Mouse (Mus musculus) layer of hippocampus, adult 9-11 months (tissue): ENCODE results near the gene Gpr156.
"Not testable (repeated sequence)": the region's sequence is repeated elsewhere in the genome, so short reads cannot be mapped to it uniquely, and the experiment has no call there.

Source experiments
- DNase-seq: peaks from one replicate; pipeline ENCODE4 v3.0.0; 2022

Gene Gpr156

DNA sequence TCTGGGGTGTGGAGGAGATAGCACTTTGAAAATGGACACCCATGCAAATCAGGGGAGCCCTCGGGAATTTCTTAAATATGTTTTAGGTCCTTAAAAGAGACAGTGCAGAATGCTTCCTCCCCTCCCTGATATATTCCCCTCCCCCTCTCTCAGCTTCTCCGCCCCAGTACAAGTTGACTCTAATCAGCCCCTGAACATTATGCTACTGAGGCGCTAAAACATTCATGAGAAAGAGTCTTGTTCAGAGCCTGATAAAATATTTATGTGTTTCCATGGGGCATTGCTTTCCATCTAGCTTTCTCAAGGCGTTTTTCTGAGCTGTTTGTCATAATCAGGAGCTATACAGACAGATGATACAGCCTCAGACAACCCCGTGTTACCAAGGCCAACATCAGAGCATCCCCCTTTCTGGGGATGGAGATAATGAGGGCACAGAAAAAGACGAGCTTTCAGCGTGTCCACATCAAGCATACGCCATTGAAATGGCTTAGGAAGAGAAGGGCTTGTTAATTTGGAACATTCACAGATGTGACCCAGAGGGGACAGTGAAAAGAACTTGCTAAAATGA, 4.6 kb downstream of the Gpr156 start:
- DNase-seq, result no peak

DNA sequence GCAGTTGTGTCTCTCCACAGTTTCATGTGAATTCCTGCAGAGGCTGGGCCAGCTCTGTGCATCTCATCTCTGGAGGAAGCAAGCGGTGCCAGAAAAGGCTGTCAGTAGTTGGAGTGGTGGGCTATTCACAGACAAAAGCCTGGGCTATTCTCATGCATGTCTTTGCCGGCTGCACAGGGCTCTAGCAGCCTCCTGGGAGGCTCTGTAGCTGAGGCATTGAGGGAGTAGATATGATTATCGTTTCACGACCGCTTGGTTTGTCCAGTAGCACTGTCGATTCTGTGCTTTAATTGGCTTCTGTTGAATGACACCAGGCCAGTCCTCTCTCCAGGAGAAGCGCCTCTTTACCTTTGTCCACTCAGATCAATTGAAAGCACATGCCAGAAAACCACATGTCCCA, 9.8 kb downstream of the Gpr156 start:
- DNase-seq, result no peak

DNA sequence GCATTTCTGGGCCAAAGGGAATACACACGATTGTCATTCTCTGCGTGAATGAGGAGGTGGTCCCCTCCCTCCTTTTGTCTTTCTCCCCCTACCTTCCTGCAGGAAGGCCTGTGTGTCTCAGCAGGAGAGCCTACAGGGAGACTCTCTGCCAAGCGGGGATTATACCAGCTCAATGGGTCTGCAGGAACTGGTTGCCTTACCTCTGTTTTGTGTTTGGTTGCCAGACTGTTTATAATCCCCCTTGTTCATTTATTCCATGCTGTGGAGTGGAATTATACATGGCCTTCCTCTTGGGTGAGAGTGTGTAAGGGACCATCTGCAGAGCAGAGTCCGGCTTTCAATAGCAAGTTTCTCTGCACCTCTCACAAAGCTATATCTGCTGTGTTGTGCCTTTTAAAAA, 10.8 kb downstream of the Gpr156 start:
- DNase-seq, result no peak

DNA sequence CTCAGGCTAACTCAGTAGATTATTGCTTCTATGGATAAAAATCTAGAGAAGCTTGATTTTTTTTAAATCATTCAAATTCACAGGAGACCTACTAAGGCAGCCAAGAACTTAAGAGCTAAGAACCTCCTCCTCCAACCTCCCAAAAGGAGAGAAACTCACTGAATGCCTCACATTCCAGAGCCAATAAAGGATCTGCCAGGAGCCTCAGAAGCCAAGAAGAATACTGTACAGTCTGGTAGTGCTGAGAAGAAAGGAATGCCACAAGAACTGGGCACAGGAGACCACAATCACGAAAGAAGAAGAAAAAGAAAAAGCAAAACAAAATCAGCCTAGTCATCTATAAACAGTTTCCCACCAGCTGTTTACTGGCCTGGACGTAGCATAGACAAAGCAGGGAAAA, 12.7 kb downstream of the Gpr156 start:
- DNase-seq, result no peak

DNA sequence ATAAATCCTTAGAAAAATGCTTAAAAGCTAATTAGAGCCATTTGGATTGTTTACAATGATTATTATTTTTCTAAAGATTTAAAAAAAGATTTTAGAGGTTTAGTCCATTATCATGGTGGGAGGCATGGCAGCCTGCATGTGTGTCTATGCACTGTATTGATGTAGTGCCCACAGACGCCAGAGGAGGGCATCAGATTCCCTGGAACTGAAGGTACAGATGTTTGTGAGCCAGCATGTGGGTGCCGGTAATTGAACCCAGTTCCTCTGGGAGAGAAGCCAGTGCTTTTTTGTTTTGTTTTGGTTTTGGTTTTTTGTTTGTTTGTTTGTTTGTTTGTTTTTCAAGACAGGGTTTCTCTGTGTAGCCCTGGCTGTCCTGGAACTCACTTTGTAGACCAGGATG, 13.3 kb downstream of the Gpr156 start:
- DNase-seq, result no peak

- DNase-seq, result no peak
Observed at GRCm38 (mm10) chr16:37934932-37935331, 18.6 kb downstream of the Gpr156 start.

- DNase-seq, result no peak
Observed at GRCm38 (mm10) chr16:37937276-37937675, 21.0 kb downstream of the Gpr156 start.

- DNase-seq, result peak; percentile 89
Observed at GRCm38 (mm10) chr16:37938125-37939081, 22.1 kb downstream of the Gpr156 start.

GRCm38 (mm10) chr16:37939082-37939863, 23.0 kb downstream of the Gpr156 start:
- DNase-seq, result no peak

GRCm38 (mm10) chr16:37940291-37940690, 24.0 kb downstream of the Gpr156 start:
- DNase-seq, result no peak

DNA sequence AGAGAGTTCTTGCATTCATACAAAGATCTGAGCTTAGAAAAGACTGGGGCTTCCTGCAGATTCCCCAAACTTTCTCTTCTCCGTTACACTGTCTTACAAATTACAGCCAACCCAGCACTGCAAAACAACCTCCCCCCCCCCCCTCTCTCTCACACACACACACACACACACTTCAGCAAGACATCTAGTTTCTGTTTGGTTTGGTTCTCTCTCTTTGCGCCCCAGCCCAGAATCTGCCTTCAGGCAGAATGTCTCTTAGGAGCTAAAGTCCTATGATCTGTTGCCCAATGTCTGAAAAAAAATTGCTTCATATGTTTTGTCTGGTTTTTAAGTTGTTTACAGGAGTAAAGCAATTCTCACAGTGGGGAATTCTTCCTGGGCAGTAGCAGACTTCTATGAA, 27.4 kb downstream of the Gpr156 start:
- DNase-seq, result no peak

GRCm38 (mm10) chr16:37945031-37945796, 28.9 kb downstream of the Gpr156 start:
- peak; percentile 76 for DNase-seq

DNA sequence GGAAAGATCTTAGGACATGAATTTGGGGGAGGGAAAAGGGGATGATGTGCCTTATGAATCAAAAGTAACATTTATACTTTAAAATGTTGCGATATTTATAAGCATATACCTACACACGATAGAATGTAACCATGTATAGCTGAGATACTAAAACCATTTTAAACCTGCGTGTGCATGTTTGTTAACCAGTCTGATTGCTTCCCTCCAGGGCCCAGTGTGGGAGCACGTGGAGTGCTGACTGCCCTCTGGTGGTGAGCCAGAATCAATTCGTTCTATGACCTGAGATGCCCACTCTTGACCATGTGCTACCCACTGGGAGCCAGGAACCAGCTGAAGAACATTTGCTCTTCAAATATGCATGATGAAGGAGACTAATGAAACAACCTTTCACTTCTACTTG, 30.9 kb downstream of the Gpr156 start:
- DNase-seq, result no peak

GRCm38 (mm10) chr16:37948365-37948764, 32.1 kb downstream of the Gpr156 start:
- no peak for DNase-seq

- DNase-seq, result no peak
Observed at GRCm38 (mm10) chr16:37951171-37951570, 34.9 kb downstream of the Gpr156 start.

- no peak for DNase-seq
Observed at GRCm38 (mm10) chr16:37953186-37953585, 36.9 kb downstream of the Gpr156 start.

DNA sequence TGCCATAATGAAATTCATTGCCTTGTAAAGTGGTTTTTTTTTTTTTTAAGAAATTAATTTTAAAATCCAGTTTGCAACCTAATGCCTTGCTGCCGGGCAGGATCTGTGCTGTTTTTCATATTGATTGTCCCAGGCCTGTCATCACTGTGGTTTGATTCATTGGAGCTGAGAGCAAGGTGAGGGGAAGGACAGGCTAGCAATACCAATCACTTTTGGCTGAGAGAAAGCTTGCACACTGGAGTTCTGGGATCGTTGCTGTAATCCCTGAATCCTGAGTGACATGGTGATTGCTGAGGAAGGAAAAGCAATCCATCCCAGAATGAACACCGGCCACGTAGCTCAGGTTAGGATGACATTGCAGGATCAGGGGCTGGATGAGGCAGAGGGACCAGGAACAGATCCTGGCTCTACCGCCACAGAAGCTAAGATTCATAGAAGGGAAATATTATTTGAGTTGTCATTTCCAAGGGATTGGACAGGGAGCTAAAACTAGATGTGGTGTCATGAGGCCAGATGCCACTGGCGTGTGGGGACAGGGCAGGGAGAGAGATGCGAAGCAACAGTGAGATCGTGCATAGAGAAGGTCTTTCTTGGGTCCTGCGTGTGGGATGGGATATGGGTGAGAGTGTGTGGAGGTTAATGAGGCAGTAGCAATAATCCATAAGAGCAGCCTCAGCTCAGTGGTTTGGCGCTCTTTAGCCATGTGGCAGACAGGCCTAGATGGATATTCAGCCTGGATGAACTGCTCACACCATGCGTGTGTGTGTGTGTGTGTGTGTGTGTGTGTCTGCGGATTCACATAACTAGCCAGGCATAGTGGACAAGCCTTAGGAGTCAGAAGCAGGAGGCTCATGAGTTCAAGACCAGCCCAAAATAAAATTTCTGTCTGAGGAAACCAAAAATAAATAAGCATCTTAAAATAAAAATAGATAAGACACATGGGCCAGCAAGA, 38.0 kb downstream of the Gpr156 start:
- DNase-seq, result no peak

DNA sequence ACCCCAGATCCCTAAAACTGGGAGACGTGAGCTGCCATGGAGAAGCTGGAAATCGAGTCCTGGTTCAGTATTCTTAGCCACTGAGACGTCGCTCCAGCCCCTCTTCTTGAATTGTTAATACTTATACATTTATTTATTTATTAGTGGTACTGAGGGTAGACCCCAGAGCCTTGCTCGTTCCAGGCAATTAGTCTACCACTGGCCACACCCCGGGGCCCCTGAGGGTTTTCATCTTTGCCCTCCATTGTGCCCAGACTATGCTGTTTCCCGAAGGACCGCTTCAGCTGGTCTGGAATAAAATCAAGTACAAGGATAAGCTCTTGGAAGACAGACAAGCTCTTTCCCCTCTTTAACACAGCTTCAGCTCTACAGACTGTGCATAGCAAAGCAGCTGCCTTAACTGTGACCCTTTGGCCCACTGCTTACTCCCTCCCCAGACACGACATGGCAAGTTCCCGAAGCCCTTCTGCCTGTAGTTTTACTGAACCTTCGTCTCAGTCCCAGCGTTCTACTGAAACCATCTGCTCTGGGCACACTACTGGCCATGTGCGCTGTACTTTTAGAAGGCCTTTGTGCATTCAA, 39.1 kb downstream of the Gpr156 start:
- no peak for DNase-seq

DNA sequence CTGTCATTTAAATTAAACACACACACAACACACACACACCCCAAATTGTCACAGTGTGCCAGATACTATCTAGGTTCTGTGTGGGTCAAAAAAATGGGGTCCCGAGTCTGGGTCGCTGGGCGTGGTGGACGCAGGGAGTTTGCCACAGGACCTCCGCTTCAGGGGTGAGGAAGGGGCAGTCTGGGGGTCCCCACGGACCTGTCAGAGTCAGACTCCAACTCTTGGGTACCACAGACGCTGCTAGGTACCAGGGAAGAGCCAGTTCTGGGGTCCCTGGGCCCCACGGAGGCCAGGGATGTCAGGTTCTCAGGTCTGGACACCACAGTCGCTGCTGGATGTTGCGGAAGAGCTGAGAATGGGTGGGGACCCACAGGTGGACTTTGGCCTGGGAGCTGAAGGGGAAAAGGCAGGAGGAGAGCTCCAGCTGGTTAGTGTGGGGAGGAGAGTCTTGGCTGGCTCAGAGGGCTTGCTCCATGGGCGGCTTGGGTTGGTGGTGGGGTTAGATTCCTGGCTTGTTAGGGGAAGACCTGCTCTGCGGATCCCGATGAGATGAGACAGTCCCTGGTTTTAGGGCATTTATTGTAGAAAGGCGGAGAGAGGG, 39.9 kb downstream of the Gpr156 start:
- DNase-seq, result no peak

DNA sequence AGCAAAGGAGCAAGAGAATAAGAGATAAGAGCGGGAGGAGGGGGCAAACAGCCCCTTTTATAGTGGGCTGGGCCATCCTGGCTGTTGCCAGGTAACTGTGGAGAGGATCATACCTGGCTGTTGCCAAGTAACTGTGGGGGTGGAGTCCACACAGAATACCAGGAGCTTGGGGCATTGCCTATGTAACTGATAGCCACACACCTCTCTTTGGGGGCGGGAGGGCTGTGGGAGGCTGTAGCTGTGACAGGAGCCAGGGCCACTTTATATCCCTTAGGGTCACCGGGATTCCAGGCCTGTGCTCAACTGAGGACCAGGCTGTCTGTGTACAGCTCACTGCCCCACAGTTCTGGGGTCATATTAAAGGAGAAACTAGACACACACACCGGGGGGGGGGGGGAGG, 40.5 kb downstream of the Gpr156 start:
- DNase-seq, result no peak

- not testable (repeated sequence) for DNase-seq
Observed at GRCm38 (mm10) chr16:37962696-37963095, 46.4 kb downstream of the Gpr156 start.
